Mouse (Mus musculus) stomach, embryonic 16.5 days (tissue): ENCODE data around the gene Zfp334. TPM values are rescaled to one million over a fixed set of nuclear protein-coding genes. Genes with fewer than 3 reads are reported as not detected.

Experiments used
- ATAC-seq: fragments of 200-750 bp; cut with Nextera tagmentation; 2 replicates; pipeline ENCODE4 v1.8.0; 2017; ENCODE audit warnings: moderate number of reproducible peaks, moderate TSS enrichment; ENCODE audit not compliant: insufficient read depth, low FRiP score
- H3K27ac ChIP-seq: fragments of 300-500 bp; sonication (generic); 2 replicates; pipeline ENCODE4 v1.5.1; 2014; ENCODE audit warnings: low read length
- H3K27me3 ChIP-seq: fragments of 300-500 bp; sonication (generic); 2 replicates; pipeline ENCODE4 v1.6.1; 2014; ENCODE audit warnings: low read length, control low read depth, mixed read lengths; ENCODE audit not compliant: control insufficient read depth, insufficient read depth
- H3K36me3 ChIP-seq: fragments of 300-500 bp; sonication (generic); 2 replicates; pipeline ENCODE4 v1.6.1; 2014; ENCODE audit warnings: low read length; ENCODE audit not compliant: control insufficient read depth, insufficient read depth
- H3K4me1 ChIP-seq: fragments of 300-500 bp; sonication (generic); 2 replicates; pipeline ENCODE4 v1.6.1; 2014; ENCODE audit warnings: low read length, control low read depth, mixed read lengths; ENCODE audit not compliant: control insufficient read depth, insufficient read depth
- H3K4me2 ChIP-seq: fragments of 300-500 bp; sonication (generic); 2 replicates; pipeline ENCODE4 v1.6.1; 2014; ENCODE audit warnings: low read depth, low read length, mixed read lengths
- H3K4me3 ChIP-seq: fragments of 300-500 bp; sonication (generic); replicated peaks from 2 replicates; pipeline ENCODE4 v1.5.1; 2014; ENCODE audit warnings: mild to moderate bottlenecking, low read length
- H3K9ac ChIP-seq: fragments of 300-500 bp; sonication (generic); 2 replicates; pipeline ENCODE4 v1.6.1; 2014; ENCODE audit warnings: low read length
- H3K9me3 ChIP-seq: fragments of 300-500 bp; sonication (generic); replicated peaks from 2 replicates; pipeline ENCODE4 v1.6.1; 2016; ENCODE audit warnings: low read length, control low read depth; ENCODE audit not compliant: control insufficient read depth
- WGBS: fragments of 180-500 bp; shearing (Covaris S2); extraction: QIAGEN DNeasy Blood & Tissue Kit; methylation state at CpG from one replicate; pipeline ENCODE4 v1.1.7; 2014; 5-methylcytosine and 5-hydroxymethylcytosine counted together
- polyA plus RNA-seq: library from polyadenylated mRNA; unstranded; fragments of >200 nt; fragmentation: Nextera tagmentation; extraction: Ambion mirVana; gene quantifications from 2 replicates; pipeline ENCODE4 v1.2.1, GENCODE M21; 2015

Zfp334 gene
- polyA plus RNA-seq, 1 experiment from 2014 or later, result 4.8 TPM

GRCm38 (mm10) chr2:165367047-165367520 is 21.0 kb downstream of the Zfp334 start:
- Histone ChIP-seq H3K9me3 (no peaks in the 10 kb centered on the region), H3K27me3 (peaks cover 18% of the 10 kb centered on the region), H3K4me2 (peak overlapping the region; percentile 48; the same call in 1 of the 2 replicates), H3K9ac (no peak overlapping the region; the same call in 1 of the 2 replicates), H3K4me3 (no peak overlapping the region), H3K36me3 (no peaks in the 10 kb centered on the region), H3K4me1 (peaks cover 7% of the 10 kb centered on the region), H3K27ac (no peak overlapping the region)
- ATAC-seq, result peak; percentile 68
- WGBS, result 4% methylated on average over 6 of the region's 8 CpGs

GRCm38 (mm10) chr2:165364334-165365091 is 23.5 kb downstream of the Zfp334 start:
- Histone ChIP-seq H3K9me3 (no peaks in the 10 kb centered on the region), H3K4me1 (peaks cover 7% of the 10 kb centered on the region), H3K36me3 (no peaks in the 10 kb centered on the region), H3K27ac (no peak overlapping the region), H3K27me3 (peaks cover 18% of the 10 kb centered on the region), H3K4me3 (no peak overlapping the region), H3K4me2 (peak overlapping the region; percentile 29; the same call in 1 of the 2 replicates), H3K9ac (peak overlapping the region; percentile 35; the same call in 1 of the 2 replicates)
- no peak for ATAC-seq
- 11% methylated on average over 21 of the region's 21 CpGs for WGBS

- no peak overlapping the region for H3K9ac ChIP-seq
- no peaks in the 10 kb centered on the region for H3K9me3 ChIP-seq
- ATAC-seq, result no peak
- H3K4me1 ChIP-seq, result peaks cover 7% of the 10 kb centered on the region
- H3K27me3 ChIP-seq, result peaks cover 11% of the 10 kb centered on the region
- H3K27ac ChIP-seq, result no peak overlapping the region
- no peak overlapping the region for H3K4me2 ChIP-seq
- H3K36me3 ChIP-seq, result no peaks in the 10 kb centered on the region
- 87% methylated on average over 6 of the region's 6 CpGs for WGBS
- H3K4me3 ChIP-seq, result no peak overlapping the region
Measured at GRCm38 (mm10) chr2:165363282-165363681, 24.8 kb downstream of the Zfp334 start.

- WGBS, result 0% methylated on average over 1 of the region's 1 CpGs
- ATAC-seq, result no peak
- H3K4me2 ChIP-seq, result no peak overlapping the region
Measured at GRCm38 (mm10) chr2:165360861-165361260, 27.2 kb downstream of the Zfp334 start.

GRCm38 (mm10) chr2:165351828-165352513 is 36.1 kb downstream of the Zfp334 start:
- no peak overlapping the region for H3K27ac ChIP-seq
- WGBS, result 90% methylated on average over 20 of the region's 20 CpGs
- H3K27me3 ChIP-seq, result no peaks in the 10 kb centered on the region
- H3K4me2 ChIP-seq, result no peak overlapping the region
- H3K4me1 ChIP-seq, result no peaks in the 10 kb centered on the region
- no peak overlapping the region for H3K4me3 ChIP-seq
- H3K9ac ChIP-seq, result no peak overlapping the region
- no peaks in the 10 kb centered on the region for H3K36me3 ChIP-seq
- no peak for ATAC-seq
- H3K9me3 ChIP-seq, result peaks cover 13% of the 10 kb centered on the region

More at GRCm38 (mm10) chr2:165360861-165361260, 27.2 kb downstream of the Zfp334 start:
- H3K36me3 ChIP-seq, result no peaks in the 10 kb centered on the region
- no peak overlapping the region for H3K9ac ChIP-seq
- no peaks in the 10 kb centered on the region; the same call in 1 of the 2 replicates for H3K4me1 ChIP-seq
- H3K27ac ChIP-seq, result no peak overlapping the region
- peaks cover 5% of the 10 kb centered on the region for H3K27me3 ChIP-seq
- no peak overlapping the region for H3K4me3 ChIP-seq
- H3K9me3 ChIP-seq, result no peaks in the 10 kb centered on the region

- Histone ChIP-seq H3K4me3 (no peak overlapping the region), H3K9ac (no peak overlapping the region), H3K4me2 (no peak overlapping the region), H3K27ac (no peak overlapping the region), H3K27me3 (no peaks in the 10 kb centered on the region), H3K36me3 (no peaks in the 10 kb centered on the region), H3K9me3 (peaks cover 13% of the 10 kb centered on the region), H3K4me1 (no peaks in the 10 kb centered on the region)
- 28% methylated on average over 8 of the region's 8 CpGs for WGBS
- ATAC-seq, result no peak
Measured at GRCm38 (mm10) chr2:165349466-165349865, 38.6 kb downstream of the Zfp334 start.

- no peak for ATAC-seq
- Histone ChIP-seq H3K27me3 (no peaks in the 10 kb centered on the region), H3K4me1 (no peaks in the 10 kb centered on the region), H3K4me2 (no peak overlapping the region), H3K4me3 (no peak overlapping the region), H3K9ac (no peak overlapping the region), H3K36me3 (no peaks in the 10 kb centered on the region), H3K9me3 (no peaks in the 10 kb centered on the region), H3K27ac (no peak overlapping the region)
- 85% methylated on average over 5 of the region's 5 CpGs for WGBS
Measured at GRCm38 (mm10) chr2:165346180-165346579, 41.9 kb downstream of the Zfp334 start.

GRCm38 (mm10) chr2:165337191-165337590 is 50.9 kb downstream of the Zfp334 start:
- H3K27me3 ChIP-seq, result no peaks in the 10 kb centered on the region; the same call in 1 of the 2 replicates
- no peak overlapping the region for H3K27ac ChIP-seq
- no peak overlapping the region for H3K4me2 ChIP-seq
- no peaks in the 10 kb centered on the region for H3K9me3 ChIP-seq
- no peak overlapping the region for H3K9ac ChIP-seq
- ATAC-seq, result no peak
- 29% methylated on average over 3 of the region's 3 CpGs for WGBS
- no peak overlapping the region for H3K4me3 ChIP-seq
- H3K36me3 ChIP-seq, result no peaks in the 10 kb centered on the region
- H3K4me1 ChIP-seq, result 0 out of 2 replicates have a peak, but pooled peaks cover 3% of the 10 kb centered on the region
